Mouse (Mus musculus) liver, adult 2 months (tissue): ENCODE measurements around the gene Casq2.

Source experiments
- CTCF ChIP-seq: fragments of 200-500 bp; IDR thresholded peaks from 2 replicates; pipeline ENCODE4 v1.5.1; 2011; ENCODE audit warnings: low read depth, low read length, control low read depth
- POLR2A ChIP-seq: fragments of 200-500 bp; IDR thresholded peaks from 2 replicates; pipeline ENCODE4 v1.6.1; 2011; ENCODE audit warnings: low read length, control low read depth; ENCODE audit not compliant: insufficient read depth; ENCODE audit errors: extremely low read depth

GRCm38 (mm10) chr3:102111979-102112599 lies 25.9 kb downstream of the Casq2 start:
- TF ChIP-seq CTCF = no peak
- no peak for TF ChIP-seq POLR2A
